Mouse (Mus musculus) gastrocnemius, postnatal 10 days (tissue): ENCODE measurements at regions not wholly inside any gene's neighbourhood (a gene's known extent, or its start where the extent isn't known, plus 50 kb on each side); places are given as distances from the start of the nearest gene placed in this dataset.
A peak's percentile ranks its signal among the peaks of the same experiment; 100 is the strongest.

Experiments
- DNase-seq: peaks from one replicate; pipeline ENCODE4 v3.0.0; 2021; ENCODE audit warnings: mixed read lengths

- peak; percentile 3 for DNase-seq
Observed at GRCm38 (mm10) chr1:27062311-27062710, 375.1 kb upstream of the 4931408C20Rik start.
